Mouse (Mus musculus) skeletal muscle tissue, adult 2 months (tissue): ENCODE measurements at regions not wholly inside any gene's neighbourhood (a gene's known extent, or its start where the extent isn't known, plus 50 kb on each side); places are given as distances from the start of the nearest gene placed in this dataset.

Experiments
- DNase-seq: peaks from one replicate; pipeline ENCODE4 v3.0.0-alpha.2; 2012; ENCODE audit warnings: low read depth, low spot score

DNA sequence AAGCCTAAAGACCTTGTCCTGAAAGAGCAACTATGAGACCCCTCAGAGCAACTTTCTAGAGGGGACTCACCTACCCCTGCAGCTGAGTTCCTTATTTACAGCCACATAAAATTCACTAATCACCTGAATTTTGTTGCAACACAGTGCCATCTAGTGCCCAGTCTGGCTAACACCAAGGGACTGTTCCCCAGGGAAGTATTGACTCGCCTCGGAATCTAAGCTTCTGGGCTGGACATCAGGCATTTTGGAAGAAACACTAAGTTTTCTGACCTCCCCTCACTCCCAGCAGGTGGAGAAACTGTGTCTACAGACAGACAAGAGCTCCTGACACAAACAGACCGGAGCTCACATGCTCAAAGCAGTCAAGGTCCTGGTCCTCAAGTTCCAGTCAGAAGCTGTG is 343.4 kb downstream of the Rnf144a start:
- peak; percentile 18 for DNase-seq

- DNase-seq: no peak
Measured at GRCm38 (mm10) chr12:26068685-26069008, 346.4 kb downstream of the Rnf144a start.

- peak; percentile 11 for DNase-seq
Measured at GRCm38 (mm10) chr12:26067866-26068684, 347.0 kb downstream of the Rnf144a start.

DNA sequence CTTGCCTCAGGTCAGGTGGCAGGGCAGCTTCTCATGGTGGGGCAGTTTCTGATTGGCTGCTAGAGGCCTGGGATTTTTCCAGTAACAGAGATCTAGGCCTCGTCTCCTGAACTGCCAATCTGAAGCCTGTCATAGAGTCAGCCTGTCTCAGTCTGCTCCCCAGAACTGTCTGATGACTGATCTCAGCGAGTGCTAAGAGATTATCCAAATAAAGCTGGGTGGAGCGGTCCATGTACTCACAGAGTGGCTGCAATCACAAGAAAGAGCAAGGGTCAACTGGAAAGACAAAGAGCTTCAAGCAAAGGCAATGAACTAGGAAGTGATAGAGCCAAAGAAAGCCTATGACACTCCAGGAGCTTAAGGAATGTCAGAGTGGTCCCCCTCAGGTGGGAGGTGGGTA is 354.7 kb downstream of the Rnf144a start:
- no peak for DNase-seq

DNA sequence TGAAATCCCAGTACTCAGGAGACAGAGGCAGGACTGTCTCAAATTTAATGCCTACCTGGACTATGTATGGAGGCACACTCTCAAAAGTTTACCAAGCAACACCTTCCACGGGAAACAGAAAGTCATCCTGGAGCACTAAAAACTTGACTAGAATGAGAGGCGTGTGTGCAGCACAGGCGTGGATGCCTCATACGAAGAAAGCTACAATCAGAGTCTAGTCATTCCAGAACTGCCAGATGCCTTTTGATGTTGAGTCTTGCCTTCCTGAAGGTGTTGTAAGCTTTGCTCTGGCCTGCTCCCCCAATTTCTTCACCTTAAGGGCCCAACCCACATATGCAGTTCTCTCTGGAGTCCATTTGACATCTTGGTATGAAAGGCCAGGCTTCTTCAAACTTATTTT is 356.0 kb downstream of the Rnf144a start:
- DNase-seq: no peak

- DNase-seq: no peak
Measured at GRCm38 (mm10) chr12:26057491-26058054, 357.5 kb downstream of the Rnf144a start.

DNA sequence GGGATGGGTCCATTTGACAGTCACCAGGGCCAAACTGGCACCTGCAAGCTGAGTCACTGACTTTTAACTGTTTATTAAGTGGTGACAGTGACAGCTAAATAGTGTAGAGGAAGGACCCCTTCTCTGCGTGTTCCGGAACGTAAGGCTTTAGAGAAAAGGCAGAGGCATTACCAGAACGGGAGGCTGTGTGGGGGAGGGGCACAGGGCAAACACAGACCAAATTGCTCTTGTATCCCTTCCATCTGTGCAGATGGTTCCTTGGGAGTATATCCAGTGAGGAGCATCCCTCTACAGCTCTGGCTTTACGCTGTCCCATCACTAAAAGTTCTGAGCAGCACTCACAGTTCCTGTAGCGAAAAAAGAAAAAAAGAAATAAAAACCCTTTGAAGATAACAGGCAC is 368.1 kb downstream of the Rnf144a start:
- DNase-seq: no peak

DNA sequence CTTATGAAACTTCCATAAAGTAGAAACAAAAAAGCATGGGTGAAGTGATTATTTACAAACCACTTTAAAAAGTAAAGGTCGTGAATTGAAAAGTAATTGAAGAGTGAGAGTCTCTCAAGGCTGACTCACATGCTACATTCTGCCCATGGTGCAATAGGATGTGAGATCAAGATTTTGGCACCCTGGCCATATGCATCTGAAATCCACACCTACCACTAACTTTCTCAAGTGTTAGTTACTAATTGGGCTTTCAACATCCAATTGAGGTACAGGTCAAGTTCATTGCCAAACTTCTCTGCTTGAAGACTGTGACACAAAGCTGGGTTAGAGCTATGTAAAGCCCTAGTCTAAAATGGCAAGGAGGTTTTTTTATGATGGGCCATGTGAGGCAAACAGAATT is 369.7 kb downstream of the Rnf144a start:
- DNase-seq: no peak

DNA sequence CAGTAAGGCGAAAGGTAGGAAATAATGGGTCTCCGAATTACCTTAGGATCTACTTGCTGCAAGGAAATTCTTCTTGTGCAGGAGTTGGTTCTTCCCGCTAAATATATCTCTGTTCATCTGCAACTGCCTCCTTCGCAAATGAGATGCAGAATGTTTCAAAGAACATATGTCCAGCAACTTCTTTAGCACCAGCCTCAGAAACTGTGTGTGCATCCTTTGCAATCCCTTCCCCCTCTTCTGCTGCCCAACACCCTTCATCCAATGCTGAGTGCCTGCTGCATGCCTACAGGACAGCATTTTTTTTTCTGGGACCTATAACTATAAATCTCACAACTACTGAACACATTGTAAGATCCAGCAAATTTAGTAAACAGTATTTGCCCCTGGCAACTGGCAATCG is 402.1 kb downstream of the Rnf144a start:
- DNase-seq: no peak

- DNase-seq: no peak
Measured at GRCm38 (mm10) chr12:25994063-25994462, 421.0 kb downstream of the Rnf144a start.

DNA sequence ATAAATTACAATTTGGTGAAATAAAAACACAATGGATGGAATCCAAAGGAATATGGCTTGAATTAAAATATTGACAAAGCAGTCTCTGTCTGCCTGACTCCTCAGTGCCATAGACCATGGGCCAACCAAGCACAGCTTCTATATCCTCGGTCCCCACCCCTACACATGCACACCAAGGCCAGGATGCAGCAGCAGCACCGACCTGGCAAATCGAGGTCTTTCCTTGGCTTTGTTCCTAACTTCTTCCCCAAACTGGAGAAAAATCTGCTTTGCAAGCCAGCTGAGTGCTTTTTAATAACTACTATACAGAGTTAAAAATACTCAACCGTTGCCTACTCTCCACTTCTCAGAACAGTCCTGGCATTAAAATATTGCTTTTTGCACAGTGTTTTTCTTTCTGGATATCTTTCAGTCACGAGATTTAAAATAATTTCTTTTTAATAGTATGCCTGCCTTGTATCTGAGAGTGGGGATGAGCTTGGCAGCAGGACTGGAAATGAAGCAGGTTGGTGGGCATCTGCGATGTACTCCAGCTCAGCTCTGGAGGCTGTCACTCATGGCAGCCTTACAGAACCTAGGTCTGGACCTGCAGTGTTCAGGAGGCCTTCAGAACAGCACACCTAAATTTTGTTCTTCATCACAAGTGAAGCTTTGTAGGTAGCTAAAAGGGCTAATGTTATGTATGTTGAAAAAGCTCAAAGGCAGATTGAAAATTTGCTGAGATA is 423.1 kb downstream of the Rnf144a start:
- DNase-seq: no peak

DNA sequence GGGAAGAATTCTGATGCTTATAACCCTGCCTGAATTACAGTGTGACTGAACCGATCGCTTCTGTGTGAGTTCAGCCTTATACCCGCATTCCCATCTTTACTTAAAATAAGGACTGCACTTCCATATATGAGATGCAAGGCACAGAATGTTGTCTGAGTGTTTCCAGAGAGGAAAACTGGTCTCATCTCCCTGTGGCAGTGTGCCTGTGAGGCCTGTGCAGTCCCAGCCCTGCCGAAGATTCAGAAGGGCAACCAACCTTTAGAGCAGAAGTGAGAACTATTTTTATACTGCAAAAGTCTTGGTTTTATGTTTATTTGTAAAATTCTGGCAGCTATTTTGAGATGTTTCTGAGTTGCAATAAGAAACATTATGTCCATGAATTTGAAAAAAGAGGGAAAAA is 432.5 kb downstream of the Rnf144a start:
- no peak for DNase-seq

DNA sequence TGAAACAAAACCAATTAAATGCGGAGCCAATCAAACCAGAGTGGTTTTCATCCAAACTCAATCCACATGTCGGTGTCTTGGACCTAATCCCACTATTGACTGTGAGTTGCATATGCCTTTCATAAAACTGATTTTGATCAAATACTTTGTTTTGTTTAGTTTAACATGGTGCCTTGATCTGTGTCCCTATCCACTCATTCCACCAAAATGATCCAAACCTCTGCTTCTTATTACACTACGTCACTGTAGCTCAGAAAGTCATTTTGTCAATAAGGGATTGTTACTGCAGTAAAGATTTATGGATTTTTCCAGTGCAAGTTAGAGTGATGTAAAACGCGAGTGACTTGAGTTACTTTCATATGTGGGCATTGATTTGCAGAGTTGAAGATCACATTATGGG is 436.7 kb downstream of the Rnf144a start:
- no peak for DNase-seq

DNA sequence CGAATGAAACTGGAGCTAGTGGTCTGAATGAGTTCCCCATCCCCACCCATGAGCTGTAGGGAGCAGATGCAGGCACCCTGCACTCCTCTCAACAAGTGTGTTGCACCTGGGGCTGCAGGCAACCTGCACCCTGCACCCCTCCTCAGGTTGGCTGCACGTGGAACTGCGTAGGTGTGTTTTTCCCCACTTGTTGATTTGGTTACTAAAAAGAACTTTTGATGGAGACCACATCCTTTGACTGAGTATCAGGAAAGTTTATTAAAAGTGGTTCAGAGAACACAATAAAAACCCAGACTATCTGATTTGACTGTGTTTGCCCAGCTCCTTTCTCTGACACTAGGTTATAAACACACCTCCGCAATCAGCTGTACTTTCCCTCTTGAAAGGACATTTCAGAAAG is 456.5 kb downstream of the Rnf144a start:
- no peak for DNase-seq

GRCm38 (mm10) chr12:25957547-25957946 is 457.5 kb downstream of the Rnf144a start:
- no peak for DNase-seq

- DNase-seq: no peak
Measured at GRCm38 (mm10) chr12:25947107-25947506, 467.9 kb downstream of the Rnf144a start.

GRCm38 (mm10) chr12:25946121-25946520 is 468.9 kb downstream of the Rnf144a start:
- peak; percentile 1 for DNase-seq

GRCm38 (mm10) chr12:25938856-25939255 is 476.2 kb downstream of the Rnf144a start:
- DNase-seq: no peak

GRCm38 (mm10) chr12:25934946-25935345 is 480.1 kb downstream of the Rnf144a start:
- no peak for DNase-seq

GRCm38 (mm10) chr12:25934526-25934925 is 480.5 kb downstream of the Rnf144a start:
- DNase-seq: no peak

DNA sequence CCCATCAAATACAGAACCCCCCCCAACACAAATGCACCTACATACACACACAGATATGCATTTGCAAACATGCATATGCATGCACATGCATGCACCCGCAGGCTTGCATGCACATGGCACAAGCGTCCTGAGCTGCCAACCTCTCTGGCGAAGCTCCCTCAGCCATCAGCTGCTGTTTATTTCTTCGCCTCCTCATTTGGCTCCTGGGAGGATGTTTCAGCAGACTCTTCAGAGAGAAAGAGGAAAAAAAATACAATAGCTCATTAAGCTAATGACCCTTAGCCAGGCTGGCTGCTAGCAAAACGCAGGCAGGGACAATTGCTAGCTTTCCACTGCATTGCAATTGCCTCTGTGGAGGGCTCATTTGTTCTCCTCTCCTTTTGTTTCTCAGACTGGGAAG is 488.7 kb downstream of the Rnf144a start:
- no peak for DNase-seq

- no peak for DNase-seq
Measured at GRCm38 (mm10) chr12:25924526-25924925, 490.5 kb downstream of the Rnf144a start.

DNA sequence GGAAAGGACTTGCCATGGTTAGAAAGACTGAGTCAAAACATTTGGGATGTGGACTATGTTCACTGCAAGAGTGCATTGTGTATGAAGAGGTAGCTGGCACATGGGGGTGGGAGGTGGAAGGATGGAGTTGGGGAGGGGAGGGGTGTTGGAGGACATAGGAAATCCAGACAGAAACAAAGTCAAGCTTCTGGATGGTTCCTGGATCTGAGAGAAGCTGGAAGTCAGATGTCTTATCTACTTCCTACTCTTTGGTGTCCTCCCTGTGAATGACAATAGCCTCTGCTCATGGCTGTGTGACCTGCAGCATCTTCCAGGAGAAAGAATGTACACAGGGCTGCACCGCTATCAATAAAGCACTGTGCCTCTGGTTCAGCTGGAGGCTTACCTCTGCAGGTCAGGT is 491.3 kb downstream of the Rnf144a start:
- no peak for DNase-seq
